Mouse (Mus musculus) heart, postnatal 0 days (tissue): ENCODE measurements around the gene Irf6.

Experiments
- CTCF ChIP-seq: IDR thresholded peaks from 2 replicates; pipeline ENCODE4 v1.5.1; 2016; ENCODE audit warnings: antibody characterized with exemption, control low read depth, low read depth
- EP300 ChIP-seq: IDR thresholded peaks from 2 replicates; pipeline ENCODE4 v1.6.1; 2016; ENCODE audit warnings: antibody characterized with exemption, low read depth

DNA sequence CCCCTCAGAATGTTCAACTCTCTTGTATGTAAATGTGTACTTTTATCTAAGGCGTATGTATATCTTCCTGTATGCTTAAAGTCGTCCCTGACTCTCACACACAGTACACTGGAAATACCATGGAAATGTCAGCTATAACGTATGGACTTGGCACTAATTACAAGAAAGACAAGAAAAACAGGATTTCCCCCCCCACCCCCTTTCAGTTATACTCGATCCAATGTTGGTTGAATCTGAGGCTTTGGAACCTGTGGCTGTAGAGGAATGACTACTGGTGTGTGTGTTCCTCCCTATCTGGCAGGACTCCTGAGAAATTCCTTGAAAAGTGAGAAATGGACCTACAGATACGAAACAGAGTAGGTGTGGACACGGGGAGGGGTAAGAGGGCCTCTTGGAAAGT is 35.3 kb downstream of the Irf6 start:
- no peak for TF ChIP-seq CTCF
- no peak for TF ChIP-seq EP300
